Mouse (Mus musculus) c-Kit-positive CD71-positive TER-119-negative erythroid progenitor cells, embryonic 14.5 days (primary cell): Measurements from ENCODE around the gene Olfr1217.
"Not testable (repeated sequence)": the region's sequence is repeated elsewhere in the genome, so short reads cannot be mapped to it uniquely, and the experiment has no call there.

Experiments used
- DNase-seq: peaks from one replicate; pipeline ENCODE4 v3.0.0-alpha.2; 2013; ENCODE audit warnings: low read depth

Olfr1217 gene

DNA sequence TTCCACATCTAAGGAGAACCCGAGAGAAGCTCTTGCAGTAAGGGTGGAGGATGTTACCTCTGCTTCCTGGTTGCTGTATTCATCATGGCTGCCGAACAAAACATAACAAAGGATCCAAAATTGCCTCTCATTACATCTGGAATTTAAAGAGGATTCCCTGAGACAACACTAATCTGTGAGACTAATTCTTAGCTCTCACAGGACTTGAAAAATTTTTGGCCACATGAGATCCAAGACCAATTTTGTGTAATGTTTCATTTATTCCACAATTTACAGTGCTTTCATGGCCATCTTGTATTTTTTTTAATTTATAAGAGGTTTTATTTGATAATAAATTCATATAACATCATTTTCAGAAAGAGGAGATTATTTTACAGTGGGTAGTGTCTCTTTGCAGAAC lies at the start of gene Olfr1217:
Gene Olfr1217 (minus strand): TSS at position 101 of the 400 bp plus-strand sequence.
- DNase-seq = no peak

DNA sequence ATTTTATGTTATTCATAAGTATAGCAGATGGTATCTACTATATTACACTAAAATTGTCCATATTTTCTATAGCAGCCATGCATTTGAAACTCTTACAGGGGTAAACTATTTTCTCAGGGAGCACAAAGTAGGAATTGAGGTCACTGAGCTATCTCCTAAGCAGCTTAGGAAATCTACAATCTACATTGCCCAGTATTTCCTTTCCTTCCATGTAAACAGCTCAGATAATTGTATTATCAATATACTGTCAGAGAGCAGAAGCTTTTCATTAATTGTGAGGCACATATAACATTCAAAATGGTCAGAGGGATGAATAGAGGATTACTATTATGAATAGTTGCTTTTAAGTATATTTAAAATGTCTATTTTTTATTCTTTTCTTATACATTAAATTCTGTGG lies 49.6 kb upstream of the Olfr1217 start:
- no peak for DNase-seq

DNA sequence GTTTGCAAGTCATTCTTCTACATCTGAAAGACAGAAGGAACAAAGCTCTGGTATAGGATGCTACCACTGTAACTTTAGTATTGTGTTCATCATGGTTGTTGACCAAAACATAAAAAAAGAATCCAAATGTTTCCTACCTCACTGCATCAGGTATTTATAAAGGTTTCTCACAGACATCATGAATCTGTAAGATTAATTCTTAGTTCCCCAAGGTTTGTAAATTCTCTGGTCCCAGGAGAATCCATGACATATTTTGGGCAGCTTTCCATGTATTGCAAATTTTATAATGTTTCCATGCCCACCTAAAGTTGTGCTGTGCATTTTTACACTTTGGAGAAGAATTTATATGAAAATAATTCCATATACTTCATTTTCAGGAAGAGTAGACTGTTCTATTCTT lies 29.2 kb upstream of the Olfr1217 start, which contains the start of gene Olfr1218:
Gene Olfr1218 (minus strand): TSS at position 101 of the 400 bp plus-strand sequence.
- no peak for DNase-seq

DNA sequence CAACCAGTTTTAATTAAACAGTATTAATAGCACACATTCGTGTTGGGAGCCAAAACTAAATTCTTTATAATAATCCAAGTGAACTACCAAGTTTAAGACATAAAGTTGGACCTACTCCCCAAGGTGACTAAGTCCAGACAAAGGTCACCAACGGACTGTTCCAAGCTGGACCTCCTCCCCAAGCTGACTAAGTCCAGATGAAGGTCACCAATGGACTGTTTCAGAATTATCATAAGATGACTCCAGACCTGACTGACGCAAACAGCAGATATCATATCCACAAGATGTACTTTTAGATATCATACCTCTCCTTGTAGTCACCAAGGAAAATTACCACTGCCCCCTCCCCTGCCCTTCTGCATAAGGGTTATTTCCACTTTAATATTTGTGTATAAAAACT lies 10.4 kb downstream of the Olfr1217 start:
- not testable (repeated sequence) for DNase-seq

GRCm38 (mm10) chr2:89018240-89018639 lies 13.6 kb downstream of the Olfr1217 start, which contains the start of gene Olfr1216:
Gene Olfr1216, minus strand, starts transcription at chr2:89018340.
- no peak for DNase-seq

- no peak for DNase-seq
Measured at GRCm38 (mm10) chr2:89006873-89007272, 25.0 kb downstream of the Olfr1217 start, which contains the start of gene Olfr1215. Gene Olfr1215, minus strand, starts transcription at chr2:89006973.

DNA sequence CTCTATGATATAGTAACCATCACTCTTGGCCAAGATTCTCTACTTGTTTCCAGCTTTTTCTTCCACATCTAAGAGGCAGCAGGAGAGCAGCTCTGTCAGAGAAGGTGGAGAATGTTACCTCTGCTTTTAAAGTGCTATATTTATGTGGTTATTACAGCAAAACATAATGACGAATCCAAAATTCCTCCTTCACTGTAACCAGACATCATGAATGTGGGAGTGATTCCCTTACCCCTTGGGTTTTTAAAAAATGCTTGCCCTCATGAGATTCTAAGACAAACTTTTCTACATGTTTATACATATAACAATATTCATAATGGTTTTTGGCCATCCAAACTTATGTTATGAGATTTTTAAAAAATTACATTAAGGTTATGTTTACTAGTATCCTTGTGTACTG lies 39.3 kb downstream of the Olfr1217 start, which contains the start of gene Olfr1214:
Gene Olfr1214 (minus strand): TSS at position 101 of the 400 bp plus-strand sequence.
- no peak for DNase-seq

GRCm38 (mm10) chr2:88980181-88980580 lies 51.7 kb downstream of the Olfr1217 start, which contains the start of gene Gm13762:
Gene Gm13762, minus strand, starts transcription at chr2:88980281.
- DNase-seq = no peak
